Mouse (Mus musculus): ENCODE measurements around the gene Plce1.
A peak's percentile ranks its signal among the peaks of the same experiment; 100 is the strongest.
"Not testable (repeated sequence)": the region's sequence is repeated elsewhere in the genome, so short reads cannot be mapped to it uniquely, and the experiment has no call there.

The Plce1 gene

DNA sequence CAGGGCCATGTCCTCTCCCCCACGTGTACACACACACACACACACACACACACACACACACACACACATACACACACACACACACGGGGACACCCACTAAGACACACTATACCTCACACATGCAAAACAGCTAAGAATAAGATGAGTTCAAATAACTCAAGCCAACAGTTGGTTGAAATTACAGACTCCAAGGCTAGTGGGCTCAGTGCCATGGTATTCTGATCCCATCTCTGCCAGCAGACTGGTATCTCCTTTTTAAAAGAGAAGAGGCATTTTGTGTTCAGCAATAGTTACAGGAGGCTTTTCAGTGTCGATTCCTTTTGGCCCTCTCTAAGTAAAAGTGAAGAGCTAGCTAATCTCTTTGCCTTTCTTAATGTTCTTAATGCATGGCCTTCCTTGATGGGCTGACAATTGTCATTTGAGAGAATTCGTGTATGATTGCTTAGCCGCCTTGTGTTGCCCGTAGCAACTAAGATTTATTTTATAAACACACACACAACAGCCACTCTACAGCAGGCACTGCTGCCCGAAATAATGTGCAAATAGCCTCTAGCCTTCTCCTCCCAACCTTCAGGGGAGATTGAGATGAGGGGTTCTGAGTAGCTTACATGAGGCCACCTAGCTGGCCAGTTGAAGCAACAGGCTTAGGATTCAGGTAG lies 111.8 kb downstream of the Plce1 start:
- DNase-seq, result no peak

DNA sequence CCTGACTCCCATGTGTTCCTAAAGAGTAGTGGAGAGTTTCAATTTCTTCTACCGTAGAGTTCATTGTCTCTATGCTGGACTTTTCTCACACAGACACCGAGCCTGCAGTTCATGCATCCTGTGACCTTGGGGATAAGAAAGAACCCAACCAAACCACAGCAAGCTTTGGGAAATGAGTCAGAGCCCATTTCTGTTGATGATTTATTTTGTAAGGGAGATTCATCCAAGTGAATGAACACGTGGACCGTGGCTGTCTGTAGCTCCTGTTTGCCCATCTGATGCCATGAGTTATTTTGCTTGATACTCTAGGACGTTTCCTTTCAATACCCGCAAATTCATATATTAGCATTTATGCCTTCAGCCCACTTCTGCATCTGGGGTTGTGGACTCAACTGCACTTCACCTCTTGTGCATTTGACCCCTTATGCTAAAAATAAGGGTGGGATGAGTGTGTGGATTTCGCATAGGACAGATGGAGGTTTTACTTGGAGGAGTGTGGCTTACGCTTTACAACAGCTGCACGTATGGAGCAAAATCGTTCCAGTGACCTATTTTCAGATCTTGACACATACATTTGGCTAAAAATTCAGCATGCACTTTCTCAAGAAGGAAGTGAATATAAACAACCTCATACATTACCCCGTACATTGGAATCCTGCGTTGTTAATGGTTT lies 112.5 kb downstream of the Plce1 start:
- DNase-seq, result no peak

DNA sequence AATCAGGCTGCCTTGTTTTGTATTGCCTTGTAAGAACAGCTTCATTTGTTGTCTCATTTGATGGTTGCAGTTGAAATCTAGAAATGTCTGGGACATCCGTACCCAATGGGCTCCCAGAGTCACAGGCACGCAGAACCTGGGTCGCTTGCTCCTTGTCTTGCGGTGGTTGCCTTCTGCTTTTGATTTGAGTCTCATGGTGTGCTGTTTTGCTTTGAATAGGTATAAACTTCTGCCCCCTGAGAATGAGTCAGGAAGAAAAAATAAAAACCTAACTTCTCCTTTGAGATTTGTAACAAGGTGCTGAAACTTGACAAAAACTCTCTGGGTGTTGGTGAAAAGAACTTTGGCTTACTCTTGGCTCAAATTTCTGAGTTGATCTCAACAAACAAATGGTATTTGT lies 115.2 kb downstream of the Plce1 start:
- DNase-seq, result no peak

DNA sequence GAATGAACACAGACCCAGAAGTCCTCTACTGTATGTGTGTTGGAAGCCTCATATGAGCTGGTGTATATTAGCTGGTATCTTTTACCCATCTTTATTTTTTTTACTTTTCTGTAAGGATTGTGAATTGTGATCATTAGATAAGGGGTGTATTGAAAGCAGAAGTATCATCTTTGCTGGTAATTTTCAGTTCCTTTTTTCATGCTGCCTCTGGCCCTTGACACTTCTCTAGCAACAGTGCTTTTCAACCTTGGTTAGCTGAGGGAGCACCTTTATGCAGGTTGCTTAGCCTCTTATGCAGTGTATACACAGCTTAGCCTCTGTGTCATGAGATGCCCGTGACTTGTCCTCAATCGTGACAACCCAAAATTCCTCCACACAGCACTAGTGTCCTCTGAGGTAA lies 116.5 kb downstream of the Plce1 start:
- no peak for DNase-seq

DNA sequence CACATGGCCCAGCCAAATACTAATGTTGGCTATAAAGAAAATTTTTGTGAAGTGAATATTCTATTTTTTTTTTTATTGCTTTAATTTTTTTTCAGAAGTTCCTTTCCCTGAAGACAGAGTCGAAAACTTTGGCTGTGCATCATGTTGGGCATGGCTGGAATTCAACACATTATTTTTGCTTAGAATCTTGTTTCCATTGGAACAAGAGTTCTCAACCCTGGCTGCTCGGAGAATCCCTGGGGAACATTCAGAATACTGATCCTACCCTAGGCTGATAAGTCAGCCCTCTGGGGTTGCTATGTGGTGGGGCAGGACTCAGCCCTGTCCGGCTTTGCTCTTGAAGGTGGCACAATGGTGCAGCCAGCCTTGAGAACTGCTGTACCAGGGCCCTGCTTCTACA lies 118.1 kb downstream of the Plce1 start:
- DNase-seq, result no peak

DNA sequence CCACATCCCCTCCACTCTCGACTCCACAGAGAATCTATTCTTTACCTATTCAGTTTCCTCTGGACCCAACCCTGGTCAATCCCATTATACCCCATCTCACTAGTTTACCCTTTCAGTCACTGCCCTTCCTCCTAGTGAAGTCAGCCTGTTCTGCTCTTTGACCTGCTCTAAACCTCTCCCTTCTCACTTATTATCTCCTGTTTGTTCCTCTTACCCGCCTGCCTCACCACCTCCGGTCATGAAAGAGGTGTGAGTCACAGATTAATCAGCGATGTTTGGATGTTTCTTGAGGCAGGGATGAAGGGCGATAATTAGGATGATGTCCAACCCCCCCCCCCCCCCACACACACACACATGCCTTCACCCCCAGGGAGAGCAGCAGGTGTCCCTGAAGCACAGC lies 120.2 kb downstream of the Plce1 start:
- no peak for DNase-seq

DNA sequence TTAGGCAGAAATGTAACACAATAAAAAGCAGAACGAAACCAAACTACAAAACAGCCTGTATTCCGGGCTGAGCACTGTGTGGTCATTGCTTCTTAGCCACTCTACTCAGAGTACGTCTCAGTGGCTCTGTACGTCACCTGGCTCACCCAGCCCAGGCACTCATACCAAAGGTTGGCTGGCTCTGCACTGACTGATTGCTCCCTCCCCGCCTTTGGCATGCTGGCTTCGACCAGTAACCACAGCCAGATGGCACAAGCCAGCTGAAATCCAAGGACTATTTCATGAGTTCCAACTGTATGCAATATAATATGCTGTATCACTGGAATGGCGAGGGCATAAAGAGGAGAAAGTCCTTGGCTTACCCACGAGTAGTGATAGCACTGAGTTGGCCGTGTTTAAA lies 121.9 kb downstream of the Plce1 start:
- DNase-seq, result peak in 1 of 2 experiments; percentile 40

DNA sequence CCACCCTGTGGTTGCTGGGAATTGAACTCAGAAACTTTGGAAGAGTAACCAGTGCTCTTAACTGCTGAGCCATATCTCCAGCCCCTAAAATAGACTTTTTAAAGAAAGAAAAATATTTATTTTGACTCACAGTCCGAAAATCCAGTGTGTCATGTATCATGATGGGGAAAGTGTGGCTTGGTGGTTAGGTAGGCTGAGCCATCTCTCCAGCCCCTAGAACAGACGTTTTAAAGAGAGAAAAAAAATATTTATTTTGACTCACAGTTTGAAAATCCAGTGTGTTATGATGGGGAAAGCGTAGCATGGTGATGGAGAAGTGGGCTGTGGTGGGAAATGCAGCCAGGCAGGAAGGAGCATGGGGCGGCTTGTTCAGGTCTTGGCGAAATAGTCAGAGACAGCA lies 126.3 kb downstream of the Plce1 start:
- no peak for DNase-seq

DNA sequence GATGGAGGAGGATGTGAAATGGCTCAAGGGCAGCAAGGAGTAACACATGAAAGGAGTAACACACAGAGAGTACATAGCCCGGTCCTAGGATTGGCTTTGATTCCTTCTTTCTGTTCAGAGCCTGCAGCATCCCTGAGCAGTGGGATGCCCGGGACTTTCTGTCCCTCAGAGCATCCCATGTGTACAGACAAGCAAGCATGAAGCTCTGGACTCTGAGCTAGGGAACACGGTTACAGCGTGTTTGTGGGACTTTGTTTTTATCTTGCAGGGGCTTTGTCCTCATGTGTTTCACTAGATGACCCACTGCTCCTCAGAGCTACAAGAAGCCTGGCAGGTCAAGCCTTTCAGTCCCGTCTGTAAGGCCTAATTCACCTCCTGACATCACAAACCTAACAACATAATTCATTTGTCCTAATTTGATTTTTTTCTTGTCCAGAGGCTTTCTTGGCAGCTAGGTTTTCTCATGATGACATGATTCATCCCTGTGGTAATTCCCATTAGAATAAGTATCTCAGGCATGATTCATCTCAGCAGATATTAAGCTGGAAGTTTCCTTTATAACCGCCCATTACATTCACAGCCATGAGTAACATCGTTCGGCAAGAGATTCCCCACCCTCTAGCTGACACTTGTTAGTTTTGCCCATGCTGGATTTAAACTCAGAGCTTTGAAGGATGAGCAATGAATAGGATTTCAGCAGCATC lies 128.2 kb downstream of the Plce1 start:
- no peak for DNase-seq

DNA sequence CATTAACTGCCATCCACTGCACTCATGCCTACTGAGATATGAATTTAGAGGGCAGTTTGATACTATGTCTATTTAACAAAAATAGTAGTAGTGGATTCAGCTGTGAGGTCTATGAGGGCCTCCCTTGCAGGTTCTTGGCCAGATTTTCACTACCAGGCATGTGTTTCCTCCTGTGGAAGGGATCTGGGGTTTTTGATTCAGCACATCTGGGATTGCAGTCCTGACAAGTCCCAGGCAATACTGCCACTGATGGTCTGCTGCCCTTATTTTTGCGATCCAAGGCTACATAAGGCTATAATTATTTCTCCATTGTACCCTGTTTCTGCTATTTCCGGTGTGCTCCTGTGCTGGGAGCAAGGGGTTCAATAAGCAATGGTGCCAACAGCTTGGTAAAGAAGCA lies 129.4 kb downstream of the Plce1 start:
- no peak for DNase-seq

DNA sequence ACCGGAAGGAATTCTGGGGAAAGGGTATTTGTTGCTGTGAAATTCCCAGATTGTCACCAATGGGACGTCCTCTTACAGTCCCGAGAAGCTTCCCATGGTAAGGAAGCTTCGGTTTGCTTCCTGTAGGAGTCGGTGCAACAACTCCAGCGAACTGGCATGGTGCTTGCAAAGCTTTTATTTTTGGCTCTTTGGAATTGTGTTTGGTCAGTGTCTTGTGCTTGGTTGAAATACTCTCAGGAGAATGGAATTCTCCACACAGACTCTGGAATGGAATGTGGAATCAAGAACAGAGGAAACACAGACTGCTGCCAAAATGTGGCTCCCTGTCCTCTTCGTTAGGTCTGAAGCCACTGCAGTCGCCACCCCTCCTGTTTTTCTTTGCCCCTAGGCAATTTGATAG lies 129.9 kb downstream of the Plce1 start:
- DNase-seq, result no peak

DNA sequence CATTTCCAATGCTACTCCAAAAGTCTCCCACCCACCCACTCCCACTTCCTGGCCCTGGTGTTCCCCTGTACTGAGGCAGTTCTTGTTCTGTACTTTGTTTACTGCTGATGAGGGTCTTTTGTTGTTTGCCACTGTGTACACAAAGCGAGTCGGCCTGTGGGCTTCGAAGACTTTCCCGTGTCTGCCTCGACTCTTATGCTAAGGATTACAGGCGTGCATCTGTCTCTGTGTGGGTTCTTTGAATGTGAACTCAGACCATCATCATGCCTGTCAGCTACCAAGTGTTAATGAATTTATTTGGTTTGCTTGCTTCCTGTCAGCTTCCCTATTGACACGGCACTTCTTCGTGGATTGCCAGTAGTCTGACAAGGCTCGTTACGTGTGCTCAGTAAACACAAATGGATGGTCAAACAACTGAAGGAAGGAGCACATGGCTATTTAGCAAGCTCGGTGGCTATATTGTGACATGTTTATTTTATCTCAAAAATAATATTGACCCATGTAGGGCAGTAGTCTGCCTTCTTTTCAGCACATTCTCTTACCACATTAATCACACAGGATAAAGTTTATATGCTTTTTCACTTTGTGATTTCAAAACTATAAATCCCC lies 133.3 kb downstream of the Plce1 start:
- no peak for DNase-seq

DNA sequence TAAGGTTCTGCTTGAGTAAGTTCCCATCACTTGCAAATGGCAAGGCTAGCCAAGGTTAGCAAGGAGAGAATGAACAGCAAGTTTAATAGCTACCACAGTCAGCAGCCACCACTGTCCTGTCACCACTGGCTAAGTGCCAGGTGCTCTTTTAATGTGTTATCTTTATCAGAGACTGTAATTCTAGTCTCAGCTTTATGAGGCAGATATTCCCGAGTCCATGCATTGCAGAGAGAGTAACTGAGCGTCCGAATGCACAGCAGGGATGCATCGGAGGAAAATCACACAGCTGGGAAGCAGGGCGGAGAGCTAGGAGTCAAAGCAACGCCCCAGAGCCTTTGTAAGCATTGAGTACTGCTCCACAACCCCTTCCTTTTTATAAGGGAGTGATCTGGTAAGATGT lies 134.4 kb downstream of the Plce1 start:
- DNase-seq, result no peak

DNA sequence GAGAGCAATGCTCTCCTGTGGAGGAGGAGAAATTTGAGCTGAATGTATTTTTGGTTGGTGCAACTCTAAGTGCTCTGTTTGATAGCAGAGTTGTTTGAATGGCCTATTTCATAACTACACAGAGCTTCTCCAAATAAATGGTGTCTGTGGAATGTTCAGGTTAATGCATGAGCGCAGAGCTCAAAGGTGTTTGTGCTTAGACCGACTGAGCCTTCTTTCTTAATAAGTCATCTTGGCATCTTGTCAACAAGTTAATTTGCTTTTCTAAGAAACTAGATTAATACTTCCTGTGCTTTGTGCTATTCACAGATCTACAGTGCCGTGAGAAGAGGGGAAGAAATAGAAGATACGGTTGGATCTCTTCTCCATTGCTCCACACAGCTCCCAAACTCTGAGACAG lies 139.2 kb downstream of the Plce1 start:
- no peak for DNase-seq

DNA sequence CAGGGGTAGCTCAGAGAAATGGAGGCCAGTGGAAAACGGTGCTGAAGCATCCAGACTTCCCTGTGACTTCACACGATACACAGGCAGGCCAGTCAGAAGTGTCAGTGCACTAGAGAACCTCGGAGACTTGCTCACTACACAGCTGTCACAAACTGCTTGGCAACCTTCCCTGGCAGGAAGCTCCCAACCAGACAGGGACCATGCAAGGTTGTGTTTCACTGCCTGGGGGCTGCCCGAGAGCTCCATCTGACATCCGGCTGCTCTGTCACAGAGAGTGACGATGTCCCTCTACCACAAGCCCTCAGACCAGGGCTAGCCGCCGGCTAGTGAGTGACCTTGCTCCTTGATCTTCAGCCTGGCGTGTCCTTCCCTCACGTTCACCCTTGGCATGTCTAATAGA lies 140.6 kb downstream of the Plce1 start:
- DNase-seq, result peak; percentile 28 to 67

DNA sequence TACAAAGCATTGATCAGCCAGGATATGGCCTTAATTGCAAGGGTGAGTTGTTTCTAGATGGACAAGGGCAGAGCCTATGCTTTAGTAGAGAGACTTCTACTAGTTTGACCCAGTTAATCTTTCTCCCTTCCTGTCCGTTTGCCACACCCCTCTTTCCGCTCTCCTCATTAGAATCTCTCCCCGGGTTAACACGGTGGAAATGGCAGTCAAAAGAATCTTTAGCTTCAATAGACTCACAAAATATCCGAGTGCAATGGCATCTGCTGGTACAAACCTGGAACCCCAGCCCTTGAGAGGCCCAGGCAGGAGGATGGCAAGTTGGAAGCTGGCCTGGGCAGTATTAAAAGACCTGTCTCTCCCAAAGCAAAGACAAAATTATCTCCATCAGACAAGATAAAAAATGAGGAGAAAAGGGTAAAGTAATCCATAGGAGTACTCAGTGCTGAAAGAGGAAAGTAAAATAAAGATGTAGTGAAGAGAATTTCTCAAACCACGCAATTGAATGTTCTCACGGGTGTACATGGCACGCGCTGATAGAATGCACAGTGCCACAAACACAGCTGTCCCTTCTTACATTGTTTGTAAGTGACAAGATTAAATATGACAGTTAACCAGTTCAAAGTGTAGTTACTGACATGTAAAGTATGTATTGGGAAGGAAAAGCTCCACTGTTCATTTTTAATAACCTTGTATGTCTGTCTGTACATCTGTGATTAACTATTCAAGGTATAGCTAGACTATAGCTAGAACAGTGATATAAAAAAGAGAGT lies 145.5 kb downstream of the Plce1 start:
- no peak for DNase-seq

DNA sequence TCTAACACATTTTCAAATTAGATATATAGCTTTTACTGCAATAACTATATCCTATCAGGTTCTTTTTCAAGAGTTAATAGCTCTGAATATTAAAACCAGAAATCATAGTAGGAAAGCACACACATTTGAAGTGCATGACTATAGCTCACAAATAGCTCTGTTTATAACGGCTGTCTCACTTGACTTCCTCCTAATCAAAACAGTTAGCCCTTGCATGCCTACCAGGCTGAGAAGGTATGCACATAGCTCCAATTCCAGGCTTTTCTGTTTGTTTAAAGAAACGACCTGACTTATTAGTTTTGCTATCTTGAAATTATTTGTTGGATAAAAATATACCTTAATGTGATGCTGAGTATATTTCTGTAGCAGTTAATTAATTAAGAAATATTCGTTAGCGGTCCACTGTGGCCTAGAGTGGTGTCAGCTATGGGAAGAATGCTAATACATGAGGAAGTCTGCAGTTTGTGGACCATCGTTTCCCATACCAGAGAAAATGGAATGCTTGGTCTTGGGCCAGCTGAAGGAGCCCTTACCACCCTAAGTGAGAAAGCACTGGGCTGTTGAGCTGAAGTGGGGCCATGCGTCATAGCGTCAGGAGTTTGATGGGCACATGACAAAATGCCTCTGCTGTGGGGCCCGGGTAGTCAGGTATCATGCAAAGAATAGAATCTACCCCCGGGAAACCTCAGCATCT lies 146.3 kb downstream of the Plce1 start:
- DNase-seq, result peak; percentile 56 to 71

DNA sequence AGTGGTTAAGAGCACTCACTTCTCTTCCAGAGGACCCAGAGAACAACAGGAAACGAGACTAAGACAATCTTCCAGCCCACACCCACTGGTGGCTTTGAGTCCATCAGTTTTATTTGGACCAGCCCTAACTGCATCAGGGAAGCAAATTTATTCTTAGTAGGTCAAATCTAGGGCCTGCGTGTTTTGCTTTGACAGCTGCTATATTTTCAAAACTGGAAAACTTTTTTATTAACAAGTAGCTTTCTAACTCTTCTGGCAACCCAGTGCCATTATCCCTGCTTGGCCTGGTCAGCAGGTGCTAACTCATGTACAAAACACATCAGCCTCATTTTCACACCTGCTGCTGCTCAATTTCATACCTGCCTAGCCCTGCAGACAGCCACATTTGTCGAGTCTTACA lies 151.3 kb downstream of the Plce1 start:
- DNase-seq, result no peak

DNA sequence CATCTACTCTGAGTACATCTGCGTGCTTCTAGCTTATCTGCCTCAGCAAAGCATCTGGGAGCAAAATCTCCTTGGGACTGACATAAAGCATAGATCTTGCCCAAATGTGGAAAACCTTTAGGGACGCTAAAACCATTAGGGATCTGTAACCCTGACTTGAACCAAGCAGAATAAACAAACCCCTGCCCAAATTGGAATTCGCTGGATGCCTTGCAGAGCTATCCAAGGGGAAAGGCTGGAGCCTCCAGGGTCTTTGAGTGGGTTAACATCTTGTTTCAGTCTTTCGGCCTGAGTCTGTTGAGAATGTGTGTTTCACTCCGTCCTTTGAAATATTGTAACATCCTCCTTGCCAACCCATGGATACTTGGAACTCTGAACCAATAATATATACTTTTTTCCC lies 152.4 kb downstream of the Plce1 start:
- DNase-seq, result no peak

DNA sequence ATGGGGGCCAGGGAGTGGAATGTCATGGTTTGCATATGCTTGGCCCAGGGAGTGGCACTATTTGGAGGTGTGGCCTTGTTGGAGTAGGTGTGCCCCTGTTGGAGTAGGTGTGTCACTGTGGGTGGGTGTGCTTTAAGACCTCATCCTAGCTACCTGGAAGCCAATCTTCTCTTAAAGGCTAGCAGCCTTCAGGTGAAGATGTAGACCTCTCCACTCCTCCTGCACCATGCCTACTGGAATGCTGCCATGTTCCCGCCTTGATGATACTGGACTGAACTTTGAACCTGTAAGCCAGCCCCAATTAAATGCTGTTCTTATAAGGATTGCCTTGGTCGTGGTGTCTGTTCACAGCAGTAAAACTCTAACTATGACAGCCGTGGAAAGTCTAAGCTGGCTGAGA lies 158.1 kb downstream of the Plce1 start:
- DNase-seq, result no peak

DNA sequence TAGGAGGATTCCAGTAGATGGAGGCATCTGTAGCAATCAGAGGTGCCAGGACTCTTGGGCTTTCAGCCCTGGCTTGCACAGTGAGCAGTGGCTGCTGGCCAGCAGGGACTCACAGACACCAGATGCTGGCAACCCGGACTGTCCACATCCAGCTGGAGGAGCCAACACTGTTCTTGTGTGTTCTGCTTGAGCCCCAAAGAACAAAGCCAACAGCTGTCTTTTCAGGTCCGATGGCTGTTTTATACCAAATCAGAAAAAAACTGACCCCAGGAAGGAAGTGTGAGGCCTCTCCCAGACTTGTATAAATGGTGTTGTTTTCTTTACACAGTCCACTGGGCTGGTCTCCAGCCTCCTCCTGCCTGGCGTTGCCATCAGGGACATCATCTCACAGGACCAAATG lies 158.9 kb downstream of the Plce1 start:
- DNase-seq, result peak; percentile 29 to 75

DNA sequence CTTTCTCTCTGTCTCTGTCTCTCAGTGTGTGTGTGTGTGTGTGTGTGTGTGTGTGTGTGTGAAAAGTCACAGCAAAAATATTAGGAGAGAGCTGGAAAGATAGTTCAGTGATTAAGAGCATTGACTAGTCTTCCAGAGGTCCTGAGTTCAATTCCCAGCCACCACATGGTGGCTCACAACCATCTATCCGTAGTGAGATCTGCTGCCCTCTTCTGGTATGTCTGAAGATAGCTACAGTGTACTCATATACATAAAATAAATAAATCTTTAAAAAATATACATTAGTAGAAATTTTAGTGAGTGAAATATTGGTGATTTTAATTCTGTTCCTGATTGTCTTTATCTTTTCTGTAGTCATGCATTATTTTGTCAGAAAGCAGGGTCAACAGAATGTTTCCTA lies 161.6 kb downstream of the Plce1 start:
- not testable (repeated sequence) for DNase-seq

All from lung, postnatal 4 days (tissue).